Mouse (Mus musculus) hindbrain, embryonic 12.5 days (tissue): ENCODE results near the gene Armc2. TPM values are rescaled to one million over a fixed set of nuclear protein-coding genes. Genes with fewer than 3 reads are reported as not detected.

Experiments used
- ATAC-seq: fragments of 200-750 bp; cut with Nextera tagmentation; 2 replicates; pipeline ENCODE4 v1.8.0; 2017; ENCODE audit warnings: moderate TSS enrichment; ENCODE audit not compliant: low FRiP score
- H3K27ac ChIP-seq: fragments of 300-500 bp; sonication (generic); 2 replicates; pipeline ENCODE4 v1.5.1; 2016; ENCODE audit warnings: mild to moderate bottlenecking
- H3K27me3 ChIP-seq: fragments of 300-500 bp; sonication (generic); 2 replicates; pipeline ENCODE4 v1.6.1; 2016; ENCODE audit warnings: mild to moderate bottlenecking
- H3K36me3 ChIP-seq: fragments of 300-500 bp; sonication (generic); 2 replicates; pipeline ENCODE4 v1.6.1; 2016; ENCODE audit warnings: mild to moderate bottlenecking
- H3K4me1 ChIP-seq: fragments of 300-500 bp; sonication (generic); 2 replicates; pipeline ENCODE4 v1.6.1; 2016
- H3K4me2 ChIP-seq: fragments of 300-500 bp; sonication (generic); replicated peaks from 2 replicates; pipeline ENCODE4 v1.6.1; 2016; ENCODE audit warnings: mild to moderate bottlenecking
- H3K4me3 ChIP-seq: fragments of 300-500 bp; sonication (generic); 2 replicates; pipeline ENCODE4 v1.5.1; 2016; ENCODE audit warnings: mild to moderate bottlenecking
- H3K9ac ChIP-seq: fragments of 300-500 bp; sonication (generic); 2 replicates; pipeline ENCODE4 v1.6.1; 2016; ENCODE audit warnings: mild to moderate bottlenecking, moderate library complexity
- H3K9me3 ChIP-seq: fragments of 300-500 bp; sonication (generic); replicated peaks from 2 replicates; pipeline ENCODE4 v1.6.1; 2016; ENCODE audit warnings: mild to moderate bottlenecking
- WGBS: fragments of 180-500 bp; shearing (Covaris S2); methylation state at CpG from one replicate; pipeline ENCODE4 v1.1.7; 2016; 5-methylcytosine and 5-hydroxymethylcytosine counted together
- polyA plus RNA-seq: library from polyadenylated mRNA; unstranded; fragments of >200 nt; fragmentation: Nextera tagmentation; extraction: Ambion mirVana; gene quantifications from 2 replicates; pipeline ENCODE4 v1.2.1, GENCODE M21; 2016

Armc2 gene
- polyA plus RNA-seq, 1 experiment from 2014 or later = 4.8 TPM

GRCm38 (mm10) chr10:41988930-41989329 is 29.3 kb downstream of the Armc2 start:
- no peak for ATAC-seq

GRCm38 (mm10) chr10:41986126-41986525 is 32.1 kb downstream of the Armc2 start:
- H3K9me3 ChIP-seq = no peaks in the 10 kb centered on the region
- no peak overlapping the region for H3K27ac ChIP-seq
- peaks cover 4% of the 10 kb centered on the region; the same call in 1 of the 2 replicates for H3K4me1 ChIP-seq
- WGBS = 88% methylated on average over 8 of the region's 8 CpGs
- no peak overlapping the region for H3K4me2 ChIP-seq
- no peak overlapping the region for H3K4me3 ChIP-seq
- no peak for ATAC-seq
- H3K27me3 ChIP-seq = peaks cover 10% of the 10 kb centered on the region; the same call in 1 of the 2 replicates
- no peaks in the 10 kb centered on the region for H3K36me3 ChIP-seq
- no peak overlapping the region for H3K9ac ChIP-seq

More at GRCm38 (mm10) chr10:41988930-41989329, 29.3 kb downstream of the Armc2 start:
- Histone ChIP-seq H3K9ac (no peak overlapping the region), H3K4me2 (no peak overlapping the region), H3K4me1 (peaks cover 9% of the 10 kb centered on the region; the same call in 1 of the 2 replicates), H3K36me3 (no peaks in the 10 kb centered on the region), H3K4me3 (no peak overlapping the region), H3K27ac (no peak overlapping the region), H3K9me3 (no peaks in the 10 kb centered on the region), H3K27me3 (peaks cover 14% of the 10 kb centered on the region; the same call in 1 of the 2 replicates)
- 93% methylated on average over 3 of the region's 3 CpGs for WGBS

GRCm38 (mm10) chr10:41984221-41984620 is 34.0 kb downstream of the Armc2 start:
- WGBS = 96% methylated on average over 6 of the region's 6 CpGs
- Histone ChIP-seq H3K36me3 (no peaks in the 10 kb centered on the region), H3K4me3 (no peak overlapping the region), H3K9me3 (no peaks in the 10 kb centered on the region), H3K4me2 (no peak overlapping the region), H3K9ac (no peak overlapping the region), H3K27me3 (0 out of 2 replicates have a peak, but pooled peaks cover under 1% of the 10 kb centered on the region), H3K4me1 (no peaks in the 10 kb centered on the region), H3K27ac (no peak overlapping the region)
- ATAC-seq = no peak

GRCm38 (mm10) chr10:41982821-41983220 is 35.4 kb downstream of the Armc2 start:
- Histone ChIP-seq H3K27ac (no peak overlapping the region), H3K9me3 (no peaks in the 10 kb centered on the region), H3K27me3 (no peaks in the 10 kb centered on the region), H3K4me2 (no peak overlapping the region), H3K36me3 (no peaks in the 10 kb centered on the region), H3K9ac (no peak overlapping the region), H3K4me1 (no peaks in the 10 kb centered on the region), H3K4me3 (no peak overlapping the region)
- 66% methylated on average over 7 of the region's 7 CpGs for WGBS
- ATAC-seq = no peak

GRCm38 (mm10) chr10:41980772-41981383 is 37.4 kb downstream of the Armc2 start:
- ATAC-seq = peak; percentile 58; the same call in 1 of the 2 replicates
- WGBS = 21% methylated on average over 6 of the region's 6 CpGs
- H3K27ac ChIP-seq = no peak overlapping the region
- no peaks in the 10 kb centered on the region for H3K4me1 ChIP-seq
- no peaks in the 10 kb centered on the region for H3K9me3 ChIP-seq
- no peaks in the 10 kb centered on the region for H3K36me3 ChIP-seq
- no peak overlapping the region for H3K4me2 ChIP-seq
- no peak overlapping the region for H3K9ac ChIP-seq
- H3K27me3 ChIP-seq = no peaks in the 10 kb centered on the region
- H3K4me3 ChIP-seq = no peak overlapping the region

GRCm38 (mm10) chr10:41978403-41979234 is 39.6 kb downstream of the Armc2 start:
- Histone ChIP-seq H3K9ac (no peak overlapping the region), H3K4me2 (no peak overlapping the region), H3K4me3 (no peak overlapping the region), H3K36me3 (no peaks in the 10 kb centered on the region), H3K4me1 (no peaks in the 10 kb centered on the region), H3K9me3 (no peaks in the 10 kb centered on the region), H3K27me3 (no peaks in the 10 kb centered on the region), H3K27ac (no peak overlapping the region)
- 82% methylated on average over 7 of the region's 7 CpGs for WGBS
- no peak for ATAC-seq

- no peaks in the 10 kb centered on the region for H3K9me3 ChIP-seq
- no peak overlapping the region for H3K9ac ChIP-seq
- H3K27me3 ChIP-seq = no peaks in the 10 kb centered on the region
- no peak for ATAC-seq
- no peak overlapping the region for H3K27ac ChIP-seq
- WGBS = 86% methylated on average over 9 of the region's 9 CpGs
- no peak overlapping the region for H3K4me3 ChIP-seq
- H3K4me2 ChIP-seq = no peak overlapping the region
- H3K4me1 ChIP-seq = no peaks in the 10 kb centered on the region
- no peaks in the 10 kb centered on the region for H3K36me3 ChIP-seq
Measured at GRCm38 (mm10) chr10:41972676-41973075, 45.6 kb downstream of the Armc2 start.

GRCm38 (mm10) chr10:41967915-41968635 is 50.2 kb downstream of the Armc2 start:
- no peaks in the 10 kb centered on the region for H3K36me3 ChIP-seq
- H3K9me3 ChIP-seq = no peaks in the 10 kb centered on the region
- WGBS = 75% methylated on average over 11 of the region's 11 CpGs
- no peaks in the 10 kb centered on the region for H3K27me3 ChIP-seq
- H3K9ac ChIP-seq = no peak overlapping the region
- H3K27ac ChIP-seq = no peak overlapping the region
- H3K4me1 ChIP-seq = no peaks in the 10 kb centered on the region; the same call in 1 of the 2 replicates
- H3K4me3 ChIP-seq = no peak overlapping the region
- ATAC-seq = no peak
- H3K4me2 ChIP-seq = no peak overlapping the region

GRCm38 (mm10) chr10:41962725-41963124 is 55.5 kb downstream of the Armc2 start:
- no peaks in the 10 kb centered on the region for H3K36me3 ChIP-seq
- ATAC-seq = peak; percentile 72
- no peak overlapping the region for H3K9ac ChIP-seq
- H3K4me1 ChIP-seq = peaks cover 3% of the 10 kb centered on the region; the same call in 1 of the 2 replicates
- WGBS = 53% methylated on average over 4 of the region's 4 CpGs
- H3K27ac ChIP-seq = no peak overlapping the region
- H3K4me3 ChIP-seq = no peak overlapping the region
- peaks cover 3% of the 10 kb centered on the region; the same call in 1 of the 2 replicates for H3K9me3 ChIP-seq
- no peak overlapping the region for H3K4me2 ChIP-seq
- no peaks in the 10 kb centered on the region for H3K27me3 ChIP-seq

GRCm38 (mm10) chr10:41959808-41960207 is 58.4 kb downstream of the Armc2 start:
- ATAC-seq = no peak
- Histone ChIP-seq H3K4me2 (no peak overlapping the region), H3K27ac (no peak overlapping the region), H3K36me3 (no peaks in the 10 kb centered on the region), H3K27me3 (no peaks in the 10 kb centered on the region), H3K4me3 (no peak overlapping the region), H3K9me3 (peaks cover 3% of the 10 kb centered on the region; the same call in 1 of the 2 replicates), H3K4me1 (peaks cover 3% of the 10 kb centered on the region; the same call in 1 of the 2 replicates), H3K9ac (no peak overlapping the region)
- WGBS = 76% methylated on average over 2 of the region's 2 CpGs

- H3K4me1 ChIP-seq = peaks cover 3% of the 10 kb centered on the region; the same call in 1 of the 2 replicates
- H3K4me2 ChIP-seq = no peak overlapping the region
- WGBS = 95% methylated on average over 19 of the region's 19 CpGs
- no peaks in the 10 kb centered on the region for H3K36me3 ChIP-seq
- no peak for ATAC-seq
- H3K27me3 ChIP-seq = no peaks in the 10 kb centered on the region
- H3K9ac ChIP-seq = no peak overlapping the region
- H3K9me3 ChIP-seq = peaks cover 3% of the 10 kb centered on the region; the same call in 1 of the 2 replicates
- no peak overlapping the region for H3K4me3 ChIP-seq
- no peak overlapping the region for H3K27ac ChIP-seq
Measured at GRCm38 (mm10) chr10:41958677-41959274, 59.5 kb downstream of the Armc2 start.
